Mouse (Mus musculus) ovary, adult 18-20 months (tissue): ENCODE measurements at regions not wholly inside any gene's neighbourhood (a gene's known extent, or its start where the extent isn't known, plus 50 kb on each side); places are given as distances from the start of the nearest gene placed in this dataset.

Experiments
- DNase-seq: peaks from one replicate; pipeline ENCODE4 v3.0.0; 2022; ENCODE audit warnings: low spot score, mixed read lengths

GRCm38 (mm10) chrX:153887285-153887684 lies 55.3 kb downstream of the Spin2c start:
- no peak for DNase-seq

- DNase-seq, result no peak
Measured at GRCm38 (mm10) chrX:153927996-153928395, 84.4 kb downstream of the Samt1 start.

- DNase-seq, result no peak
Measured at GRCm38 (mm10) chrX:153932586-153932985, 79.9 kb downstream of the Samt1 start.

- DNase-seq, result no peak
Measured at GRCm38 (mm10) chrX:153936111-153936510, 76.3 kb downstream of the Samt1 start.

- DNase-seq, result peak; percentile 0
Measured at GRCm38 (mm10) chrX:153937346-153937745, 75.1 kb downstream of the Samt1 start.

GRCm38 (mm10) chrX:153940089-153940488 lies 72.4 kb downstream of the Samt1 start:
- DNase-seq, result peak; percentile 0

- DNase-seq, result peak; percentile 0
Measured at GRCm38 (mm10) chrX:153941130-153941529, 71.3 kb downstream of the Samt1 start.
